Mouse (Mus musculus) cerebellum, postnatal 4 days (tissue): ENCODE results near the gene Lta.
A peak's percentile ranks its signal among the peaks of the same experiment; 100 is the strongest.
"Not testable (repeated sequence)": the region's sequence is repeated elsewhere in the genome, so short reads cannot be mapped to it uniquely, and the experiment has no call there.

Experiments
- DNase-seq, 2 experiments: peaks; one replicate each; pipeline ENCODE4 v3.0.0; 2022; ENCODE audit warnings: low spot score in 2 of 2, mixed read lengths in 1 of 2

The Lta gene

GRCm38 (mm10) chr17:35240384-35241304 lies 35.5 kb upstream of the Lta start:
- no peak for DNase-seq

- DNase-seq: no peak
Measured at GRCm38 (mm10) chr17:35239700-35240099, 34.5 kb upstream of the Lta start.

GRCm38 (mm10) chr17:35237504-35237903 lies 32.4 kb upstream of the Lta start:
- DNase-seq: no peak

GRCm38 (mm10) chr17:35236996-35237395 lies 31.8 kb upstream of the Lta start:
- DNase-seq: no peak

- peak; percentile 100 for DNase-seq
Measured at GRCm38 (mm10) chr17:35236390-35236746, 31.2 kb upstream of the Lta start.

GRCm38 (mm10) chr17:35235614-35236389 lies 30.7 kb upstream of the Lta start, which contains the start of gene Nfkbil1:
TSS of gene Nfkbil1 (minus strand) at chr17:35235792.
- DNase-seq: peak; percentile 57 to 85

GRCm38 (mm10) chr17:35234903-35235302 lies 29.8 kb upstream of the Lta start:
- no peak for DNase-seq

- not testable (repeated sequence) for DNase-seq
Measured at GRCm38 (mm10) chr17:35234090-35234489, 28.9 kb upstream of the Lta start.

GRCm38 (mm10) chr17:35233114-35233980 lies 28.2 kb upstream of the Lta start, which contains the start of gene Atp6v1g2:
TSS of gene Atp6v1g2 (plus strand) at chr17:35233660.
- no peak for DNase-seq

- DNase-seq: no peak
Measured at GRCm38 (mm10) chr17:35232659-35233058, 27.5 kb upstream of the Lta start.

- DNase-seq: peak; percentile 82 to 88
Measured at GRCm38 (mm10) chr17:35232043-35232442, 26.9 kb upstream of the Lta start.

- DNase-seq: no peak
Measured at GRCm38 (mm10) chr17:35231022-35231421, 25.9 kb upstream of the Lta start.

GRCm38 (mm10) chr17:35226561-35227046 lies 21.5 kb upstream of the Lta start:
- DNase-seq: no peak

GRCm38 (mm10) chr17:35225456-35225855 lies 20.3 kb upstream of the Lta start:
- no peak for DNase-seq

- no peak for DNase-seq
Measured at GRCm38 (mm10) chr17:35224641-35225040, 19.5 kb upstream of the Lta start.

GRCm38 (mm10) chr17:35222299-35222698 lies 17.1 kb upstream of the Lta start:
- DNase-seq: no peak

- DNase-seq: no peak
Measured at GRCm38 (mm10) chr17:35220156-35220952, 15.2 kb upstream of the Lta start, which contains the start of gene Gm16181. TSS of gene Gm16181 (plus strand) at chr17:35220834.

- no peak for DNase-seq
Measured at GRCm38 (mm10) chr17:35219601-35220041, 14.5 kb upstream of the Lta start.

- DNase-seq: no peak
Measured at GRCm38 (mm10) chr17:35218516-35219193, 13.5 kb upstream of the Lta start.

- no peak for DNase-seq
Measured at GRCm38 (mm10) chr17:35213071-35213470, 7.9 kb upstream of the Lta start.
